Mouse (Mus musculus) left cerebral cortex, adult 2 months (tissue): ENCODE data around the gene Mapk8ip1. TPM values are rescaled to one million over a fixed set of nuclear protein-coding genes. Genes with fewer than 3 reads are reported as not detected.
A peak's percentile ranks its signal among the peaks of the same experiment; 100 is the strongest.

Source experiments
- DNase-seq, 2 experiments: peaks; one replicate each; pipeline ENCODE4 v3.0.0; 2021 to 2022; ENCODE audit warnings: low spot score in 2 of 2, mixed read lengths in 1 of 2; ENCODE audit errors: extremely low spot score in 1 of 2
- H3K27ac ChIP-seq: fragments of 200-600 bp; 2 replicates; pipeline ENCODE4 v1.8.1; 2022
- H3K4me3 ChIP-seq: fragments of 200-600 bp; 2 replicates; pipeline ENCODE4 v1.8.1; 2022
- CTCF ChIP-seq: fragments of 200-600 bp; IDR thresholded peaks from 2 replicates; pipeline ENCODE4 v1.8.1; 2022; ENCODE audit warnings: antibody characterized with exemption, mild to moderate bottlenecking, moderate library complexity
- intact Hi-C: fragments of 180-260 bp; cut with DNase I; formaldehyde crosslinking; loops from one replicate; pipeline ENCODE4 v1.15.1; 2025
- total RNA-seq, 2 experiments: library from RNA; stranded (reverse); gene quantifications; 2 replicates each; pipeline ENCODE4 v1.2.3; 2021

The Mapk8ip1 gene
- total RNA-seq, 2 experiments from 2014 or later, result 340 to 364 TPM

GRCm38 (mm10) chr2:92424462-92425308, 23.6 kb upstream of the Mapk8ip1 start:
- no peak for TF ChIP-seq CTCF
- intact Hi-C loops, result no loop called here
- no peak for DNase-seq
- Histone ChIP-seq H3K4me3 (no peak overlapping the region), H3K27ac (peak overlapping the region; percentile 87)

DNA sequence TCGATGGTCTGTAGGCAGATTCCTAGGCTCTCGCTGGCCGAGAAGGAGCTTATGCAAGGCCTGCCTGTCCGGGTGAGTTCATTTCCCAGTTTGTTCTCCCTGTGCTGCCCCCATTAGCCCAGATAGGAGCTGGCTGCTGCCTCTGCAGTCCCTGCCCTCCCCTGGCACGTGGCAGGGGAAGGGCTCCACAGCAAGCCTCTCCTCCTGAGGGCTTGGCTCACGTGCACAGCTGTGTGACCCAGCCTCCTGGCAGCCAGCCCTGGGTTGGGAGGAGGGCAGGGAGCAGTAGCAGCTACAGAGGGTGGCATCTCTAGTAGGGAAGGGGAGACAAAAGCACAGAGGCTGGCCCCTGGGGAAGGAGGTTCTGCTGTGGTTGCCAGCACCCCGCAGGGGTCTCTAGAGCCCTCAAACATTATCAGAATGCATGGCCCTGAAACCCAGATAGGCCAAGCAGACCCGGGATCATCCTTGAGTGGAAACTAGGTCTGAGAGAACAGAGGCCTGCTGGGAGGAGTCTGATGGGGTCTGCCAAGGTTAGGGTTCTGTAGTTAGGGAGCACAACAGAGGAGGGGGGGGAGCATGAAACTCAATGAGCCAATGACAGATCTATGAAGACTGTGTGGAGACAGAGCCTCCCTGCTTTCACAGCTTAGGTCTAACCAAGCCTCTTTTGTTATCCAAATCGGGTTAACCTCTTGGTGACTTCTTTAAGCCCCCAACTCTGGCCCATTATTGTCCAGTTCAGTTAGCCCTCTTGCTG, 22.8 kb upstream of the Mapk8ip1 start:
- intact Hi-C loops, result no loop called here
- Histone ChIP-seq H3K27ac (peak overlapping the region; percentile 87), H3K4me3 (no peak overlapping the region)
- TF ChIP-seq CTCF, result no peak
- peak; percentile 82 to 85 for DNase-seq

GRCm38 (mm10) chr2:92423156-92423555, 22.1 kb upstream of the Mapk8ip1 start:
- intact Hi-C loops, result no loop called here
- Histone ChIP-seq H3K4me3 (no peak overlapping the region), H3K27ac (peak overlapping the region; percentile 87)
- DNase-seq, result no peak
- no peak for TF ChIP-seq CTCF

GRCm38 (mm10) chr2:92422388-92423135, 21.5 kb upstream of the Mapk8ip1 start:
- TF ChIP-seq CTCF, result peak; percentile 53
- intact Hi-C loops, result no loop called here
- no peak overlapping the region for H3K4me3 ChIP-seq
- H3K27ac ChIP-seq, result peak overlapping the region; percentile 87
- no peak for DNase-seq

DNA sequence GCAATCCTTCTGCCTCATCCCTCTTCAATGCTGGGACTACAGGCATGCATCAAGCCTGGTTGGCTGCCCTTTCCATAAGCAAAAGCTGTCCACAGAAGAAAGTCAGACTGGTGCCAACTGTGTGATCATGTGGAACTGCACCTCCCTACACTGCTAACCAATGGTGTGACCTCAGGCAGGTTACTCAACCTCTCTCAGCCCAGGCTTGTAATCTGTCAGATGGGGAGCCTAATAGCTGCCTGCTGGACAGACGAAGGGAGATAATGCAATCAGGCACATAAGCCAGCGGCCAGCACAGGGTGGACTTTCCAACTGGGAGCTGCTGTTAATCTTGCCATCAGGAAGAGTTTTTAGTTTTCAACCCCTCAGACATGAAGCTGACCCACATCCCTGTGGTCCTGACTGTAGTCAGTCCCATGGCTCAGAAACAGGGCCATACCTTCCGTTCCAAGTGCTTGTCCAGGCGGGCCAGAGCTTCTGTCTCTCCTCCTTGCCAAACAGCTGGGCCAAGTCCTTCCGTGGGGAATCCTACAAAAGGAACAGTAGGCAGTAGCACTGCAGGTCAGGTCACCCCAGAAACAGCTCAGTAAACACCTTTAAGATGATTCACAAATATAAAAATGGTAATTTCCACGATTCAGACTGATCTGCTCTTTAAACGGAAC, 20.8 kb upstream of the Mapk8ip1 start:
- no peak for DNase-seq
- H3K4me3 ChIP-seq, result no peak overlapping the region
- TF ChIP-seq CTCF, result no peak
- intact Hi-C loops, result no loop called here
- H3K27ac ChIP-seq, result no peak overlapping the region

DNA sequence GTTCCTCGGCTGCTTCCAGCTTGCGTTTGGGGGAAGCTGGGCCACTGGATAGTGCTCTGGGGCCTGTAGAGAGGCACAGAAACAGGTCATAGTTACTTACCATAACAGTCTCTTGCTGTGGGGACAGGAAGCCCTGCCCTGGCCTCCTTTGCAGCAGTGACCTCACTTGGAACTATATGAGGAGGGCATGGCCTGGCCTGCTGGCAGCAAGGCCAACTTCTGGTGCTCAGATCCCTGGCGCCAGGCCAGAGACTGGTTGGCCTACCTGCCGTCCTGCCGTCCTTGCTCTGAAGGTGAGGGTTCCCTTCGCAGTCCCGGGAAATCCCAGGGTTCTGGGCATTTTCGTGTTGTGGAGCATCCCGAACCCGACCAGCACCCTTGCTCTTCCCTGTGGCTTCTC, 10.6 kb upstream of the Mapk8ip1 start:
- no peak for DNase-seq
- TF ChIP-seq CTCF, result no peak
- no peak overlapping the region for H3K4me3 ChIP-seq
- peak overlapping the region; percentile 69 for H3K27ac ChIP-seq
- intact Hi-C loops, result no loop called here

DNA sequence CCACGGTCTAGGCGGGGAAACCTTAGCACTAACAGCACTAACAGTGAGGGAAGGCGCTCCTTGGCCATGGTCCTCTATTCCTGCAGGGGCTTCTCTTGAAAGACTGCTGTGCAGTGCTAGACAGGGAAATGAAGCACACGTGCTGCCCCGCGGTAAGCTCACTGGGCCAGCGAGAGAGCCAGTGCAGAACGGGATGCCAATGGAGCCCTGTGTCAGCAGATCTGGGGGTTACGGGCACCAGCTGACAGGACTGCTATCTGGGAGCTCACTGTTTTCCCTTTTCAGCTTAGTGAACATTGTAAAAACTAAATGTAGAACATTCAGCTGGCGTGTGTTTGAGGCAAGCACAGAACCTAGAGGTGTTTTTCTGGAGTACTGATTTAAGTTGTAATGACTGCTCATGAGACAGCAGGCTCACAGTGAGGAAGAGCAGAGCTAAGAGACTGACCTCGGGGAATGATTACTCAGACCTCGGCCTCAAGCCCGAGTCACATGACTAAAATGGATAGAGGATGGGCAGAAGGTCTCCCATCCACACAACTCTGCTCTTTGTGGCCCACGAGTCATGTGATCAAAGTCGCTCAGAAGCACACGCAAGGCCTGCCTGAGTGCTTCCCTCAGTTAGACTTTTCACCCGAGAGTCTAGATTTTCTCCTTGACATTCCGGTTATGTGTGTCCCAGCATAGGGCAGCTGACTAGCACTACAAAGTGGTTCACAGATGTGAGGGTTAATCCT, 7.4 kb upstream of the Mapk8ip1 start:
- intact Hi-C loops, result no loop called here
- no peak for DNase-seq
- Histone ChIP-seq H3K27ac (peak overlapping the region; percentile 36), H3K4me3 (no peak overlapping the region)
- no peak for TF ChIP-seq CTCF

DNA sequence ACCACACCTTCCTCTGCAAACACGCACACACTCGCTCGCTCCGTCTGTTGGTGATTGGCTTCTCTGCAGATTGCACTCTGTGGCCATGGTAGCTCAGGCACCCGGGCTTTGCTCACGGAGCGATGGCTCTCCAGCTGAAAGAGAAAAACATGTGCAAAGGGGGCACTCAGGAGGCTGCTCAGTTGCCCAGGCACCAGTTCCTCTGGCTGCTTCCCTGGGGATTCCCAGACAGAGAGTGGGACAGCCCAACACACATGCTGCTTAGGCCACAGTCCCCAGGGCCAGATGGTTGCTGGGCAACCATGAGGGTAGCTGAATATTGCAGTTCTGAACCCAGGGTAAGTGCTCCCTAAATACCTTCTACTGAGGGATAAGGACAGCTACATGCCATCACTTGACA, 4.6 kb upstream of the Mapk8ip1 start:
- Histone ChIP-seq H3K4me3 (no peak overlapping the region), H3K27ac (peak overlapping the region; percentile 24; the same call in 1 of the 2 replicates)
- no peak for DNase-seq
- no peak for TF ChIP-seq CTCF
- intact Hi-C loops, result no loop called here

GRCm38 (mm10) chr2:92404737-92405136, 3.7 kb upstream of the Mapk8ip1 start:
- Histone ChIP-seq H3K27ac (peak overlapping the region; percentile 28), H3K4me3 (no peak overlapping the region)
- TF ChIP-seq CTCF, result no peak
- intact Hi-C loops, result no loop called here
- DNase-seq, result no peak

- no peak for DNase-seq
- Histone ChIP-seq H3K27ac (peak overlapping the region; percentile 80), H3K4me3 (no peak overlapping the region)
- intact Hi-C loops, result no loop called here
- no peak for TF ChIP-seq CTCF
Measured at GRCm38 (mm10) chr2:92403776-92404319, 2.8 kb upstream of the Mapk8ip1 start.
